Mouse (Mus musculus): ENCODE measurements around the gene Gas7. TPM values are rescaled to one million over a fixed set of nuclear protein-coding genes. Genes with fewer than 3 reads are reported as not detected.

Gas7 gene
- total and polyA plus RNA-seq, 2 experiments: 1.5 to 1.7 TPM

DNA sequence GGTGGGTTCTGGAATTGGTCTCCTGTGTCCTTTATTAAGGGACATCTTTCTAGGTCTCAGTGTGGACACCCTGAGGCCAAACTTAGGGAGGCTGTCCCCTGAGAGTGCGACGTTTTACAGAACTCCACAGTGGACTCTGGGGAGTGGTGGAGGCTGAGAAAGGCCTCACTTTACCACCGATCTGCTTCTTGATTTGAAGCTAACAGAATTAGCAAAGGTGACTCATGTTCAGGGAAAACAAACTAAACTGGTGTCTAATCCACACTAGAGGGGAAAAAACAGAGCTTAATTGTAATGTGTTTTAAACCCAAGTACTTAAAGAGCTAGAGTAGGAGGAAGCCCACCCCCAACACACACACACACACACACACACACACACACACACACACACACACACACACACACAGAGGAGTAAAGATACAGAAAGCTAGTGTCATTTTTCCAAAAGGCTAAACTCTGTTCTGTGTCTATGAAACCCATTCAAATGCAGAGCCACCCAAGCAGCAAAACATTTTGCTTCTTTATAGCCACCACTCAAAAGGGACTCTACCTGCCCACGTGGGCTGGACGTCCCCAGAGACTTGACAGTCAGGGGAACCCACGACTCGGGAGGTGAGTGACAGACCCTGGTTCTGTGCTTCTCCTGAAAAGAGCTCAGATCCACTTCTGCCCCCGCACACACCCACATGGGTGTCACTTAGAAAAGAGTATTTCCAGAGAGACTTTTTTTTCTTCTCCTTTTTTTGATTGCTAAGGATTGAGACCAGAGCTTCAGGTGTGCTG lies 268.2 kb downstream of the Gas7 start:
- Histone ChIP-seq H3K36me3 (ENCODE audit: control insufficient read depth, insufficient read depth, low read length) (no peaks in the 10 kb centered on the region), H3K9ac (ENCODE audit: low read depth, low read length) (no peak overlapping the region), H3K27me3 (ENCODE audit: control insufficient read depth, insufficient read depth, low read length) (no peaks in the 10 kb centered on the region), H3K27ac (replicated peaks; ENCODE audit: insufficient read depth, low read depth, low read length) (no peak overlapping the region), H3K79me2 (ENCODE audit: control insufficient read depth, insufficient read depth, low read length) (no peaks in the 10 kb centered on the region), H3K4me3 (ENCODE audit: insufficient read depth, low read depth, low read length) (no peak overlapping the region), H3K4me1 (ENCODE audit: control insufficient read depth, insufficient read depth, low read length) (no peaks in the 10 kb centered on the region)
- WGBS: 72% methylated on average over 8 of the region's 8 CpGs
- no peak for DNase-seq (ENCODE audit: extremely low read depth, low read depth, low spot score)
- TF ChIP-seq CTCF (IDR thresholded peaks at IDR 0.05; ENCODE audit: low read depth, low read length) (no peak), POLR2A (IDR thresholded peaks at IDR 0.05; ENCODE audit: extremely low read depth, insufficient read depth, low read length) (no peak)

DNA sequence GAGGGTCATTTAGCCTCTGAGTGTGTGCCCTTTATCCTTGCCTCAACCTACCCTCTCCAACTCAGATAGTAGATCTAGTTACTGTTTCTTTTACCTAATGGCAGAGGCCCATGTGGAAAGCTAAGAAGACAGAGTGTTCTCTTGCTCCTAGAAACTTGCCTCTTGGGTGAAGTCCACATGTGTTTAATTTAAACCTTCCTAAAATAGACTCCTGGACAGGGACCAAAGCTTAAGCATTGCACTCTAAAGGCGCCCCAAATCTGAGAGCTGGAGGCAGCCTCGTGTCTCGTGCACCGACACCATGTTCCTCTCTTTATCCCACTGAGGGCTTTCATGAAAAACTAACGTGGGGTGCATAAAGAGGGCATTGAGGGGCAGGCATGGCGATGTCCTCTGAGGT lies 271.9 kb downstream of the Gas7 start:
- WGBS: 75% methylated on average over 6 of the region's 6 CpGs
- no peak for TF ChIP-seq CTCF (IDR thresholded peaks at IDR 0.05; ENCODE audit: low read depth, low read length)
- no peak for TF ChIP-seq POLR2A (IDR thresholded peaks at IDR 0.05; ENCODE audit: extremely low read depth, insufficient read depth, low read length)

DNA sequence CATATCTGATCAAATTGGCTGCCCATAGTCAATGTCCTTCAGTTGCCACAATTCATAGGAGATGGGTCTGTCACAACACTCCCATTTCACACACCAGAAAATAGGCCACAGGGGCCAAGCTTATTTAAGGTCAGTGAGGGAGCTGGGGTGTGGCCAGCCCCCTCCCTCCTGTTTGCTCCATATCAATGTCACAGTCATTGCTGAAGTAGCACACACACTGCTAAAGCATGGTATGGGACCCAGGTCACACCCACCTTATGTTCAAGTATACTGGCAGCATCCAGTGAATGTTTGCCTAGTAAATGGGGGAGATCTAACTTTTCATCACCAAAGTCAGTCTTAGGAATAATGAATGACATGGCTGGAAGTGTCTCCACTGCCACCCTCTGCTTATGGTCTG lies 273.5 kb downstream of the Gas7 start:
- Histone ChIP-seq H3K27me3 (ENCODE audit: control insufficient read depth, insufficient read depth, low read length) (no peaks in the 10 kb centered on the region), H3K9ac (ENCODE audit: low read depth, low read length) (no peak overlapping the region), H3K79me2 (ENCODE audit: control insufficient read depth, insufficient read depth, low read length) (no peaks in the 10 kb centered on the region), H3K4me1 (ENCODE audit: control insufficient read depth, insufficient read depth, low read length) (no peaks in the 10 kb centered on the region), H3K4me3 (ENCODE audit: insufficient read depth, low read depth, low read length) (no peak overlapping the region), H3K36me3 (ENCODE audit: control insufficient read depth, insufficient read depth, low read length) (no peaks in the 10 kb centered on the region), H3K27ac (replicated peaks; ENCODE audit: insufficient read depth, low read depth, low read length) (no peak overlapping the region)
- DNase-seq (ENCODE audit: extremely low read depth, low read depth, low spot score): no peak
- no peak for TF ChIP-seq CTCF (IDR thresholded peaks at IDR 0.05; ENCODE audit: low read depth, low read length)
- no peak for TF ChIP-seq POLR2A (IDR thresholded peaks at IDR 0.05; ENCODE audit: extremely low read depth, insufficient read depth, low read length)

More for the DNA sequence above, 271.9 kb downstream of the Gas7 start:
- no peak overlapping the region for H3K4me3 ChIP-seq (ENCODE audit: insufficient read depth, low read depth, low read length)
- no peaks in the 10 kb centered on the region for H3K27me3 ChIP-seq (ENCODE audit: control insufficient read depth, insufficient read depth, low read length)
- H3K27ac ChIP-seq (replicated peaks; ENCODE audit: insufficient read depth, low read depth, low read length): no peak overlapping the region
- no peaks in the 10 kb centered on the region for H3K36me3 ChIP-seq (ENCODE audit: control insufficient read depth, insufficient read depth, low read length)
- no peak overlapping the region for H3K9ac ChIP-seq (ENCODE audit: low read depth, low read length)
- no peaks in the 10 kb centered on the region for H3K4me1 ChIP-seq (ENCODE audit: control insufficient read depth, insufficient read depth, low read length)
- no peak for DNase-seq (ENCODE audit: extremely low read depth, low read depth, low spot score)
- no peaks in the 10 kb centered on the region for H3K79me2 ChIP-seq (ENCODE audit: control insufficient read depth, insufficient read depth, low read length)

- no peaks in the 10 kb centered on the region for H3K79me2 ChIP-seq (ENCODE audit: control insufficient read depth, insufficient read depth, low read length)
- no peak overlapping the region for H3K27ac ChIP-seq (replicated peaks; ENCODE audit: insufficient read depth, low read depth, low read length)
- no peaks in the 10 kb centered on the region for H3K36me3 ChIP-seq (ENCODE audit: control insufficient read depth, insufficient read depth, low read length)
- no peak for DNase-seq (ENCODE audit: extremely low read depth, low read depth, low spot score)
- no peaks in the 10 kb centered on the region for H3K27me3 ChIP-seq (ENCODE audit: control insufficient read depth, insufficient read depth, low read length)
- no peaks in the 10 kb centered on the region for H3K4me1 ChIP-seq (ENCODE audit: control insufficient read depth, insufficient read depth, low read length)
- WGBS: 96% methylated on average over 2 of the region's 2 CpGs
- H3K4me3 ChIP-seq (ENCODE audit: insufficient read depth, low read depth, low read length): no peak overlapping the region
- no peak overlapping the region for H3K9ac ChIP-seq (ENCODE audit: low read depth, low read length)
- TF ChIP-seq POLR2A (IDR thresholded peaks at IDR 0.05; ENCODE audit: extremely low read depth, insufficient read depth, low read length) (no peak), CTCF (IDR thresholded peaks at IDR 0.05; ENCODE audit: low read depth, low read length) (no peak)
These were observed 275.8 kb downstream of the Gas7 start for GRCm38 (mm10) chr11:67731056-67731455.

DNA sequence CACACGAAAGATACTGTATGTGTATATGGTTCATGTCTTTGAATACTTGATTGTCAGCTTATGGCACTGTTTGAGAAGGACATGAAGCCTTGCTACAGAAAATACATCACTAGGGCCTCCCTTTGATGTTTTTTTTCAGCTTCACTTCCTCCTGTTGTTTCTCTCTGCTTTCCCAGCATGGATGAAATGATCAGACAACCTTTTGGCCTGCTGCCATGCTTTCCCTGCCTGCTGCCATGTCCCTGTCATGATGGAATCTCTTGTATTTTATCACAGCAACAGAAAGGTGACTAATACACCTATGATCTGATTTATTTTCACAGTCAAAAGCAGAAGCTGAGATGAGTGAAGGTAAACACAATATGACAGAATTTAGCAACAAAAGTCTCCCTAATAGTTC lies 278.5 kb downstream of the Gas7 start:
- Histone ChIP-seq H3K4me1 (ENCODE audit: control insufficient read depth, insufficient read depth, low read length) (no peaks in the 10 kb centered on the region), H3K27me3 (ENCODE audit: control insufficient read depth, insufficient read depth, low read length) (no peaks in the 10 kb centered on the region), H3K27ac (replicated peaks; ENCODE audit: insufficient read depth, low read depth, low read length) (no peak overlapping the region), H3K36me3 (ENCODE audit: control insufficient read depth, insufficient read depth, low read length) (no peaks in the 10 kb centered on the region), H3K9ac (ENCODE audit: low read depth, low read length) (no peak overlapping the region), H3K79me2 (ENCODE audit: control insufficient read depth, insufficient read depth, low read length) (no peaks in the 10 kb centered on the region), H3K4me3 (ENCODE audit: insufficient read depth, low read depth, low read length) (no peak overlapping the region)
- 80% methylated on average over 1 of the region's 1 CpGs for WGBS
- no peak for DNase-seq (ENCODE audit: extremely low read depth, low read depth, low spot score)
- TF ChIP-seq CTCF (IDR thresholded peaks at IDR 0.05; ENCODE audit: low read depth, low read length) (no peak), POLR2A (IDR thresholded peaks at IDR 0.05; ENCODE audit: extremely low read depth, insufficient read depth, low read length) (no peak)

DNA sequence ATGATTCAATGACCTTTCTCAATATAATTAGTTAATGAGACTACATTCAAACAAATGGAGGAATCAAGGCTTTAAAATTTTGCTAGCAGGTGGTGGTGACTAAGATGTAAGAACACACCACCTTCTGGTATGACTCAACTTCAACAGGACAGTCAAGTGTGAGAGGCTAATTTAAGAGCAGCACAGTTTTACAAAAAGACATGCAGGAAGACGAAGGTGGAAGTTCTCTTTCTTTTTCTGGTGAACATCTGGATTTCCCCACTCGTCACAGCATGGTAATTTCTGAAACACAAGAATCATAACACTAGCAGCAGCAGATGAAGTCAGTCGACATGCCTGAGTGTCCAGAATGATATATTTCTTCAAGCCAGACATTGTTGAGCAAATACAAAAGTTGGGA lies 279.4 kb downstream of the Gas7 start:
- Histone ChIP-seq H3K9ac (ENCODE audit: low read depth, low read length) (no peak overlapping the region), H3K27ac (replicated peaks; ENCODE audit: insufficient read depth, low read depth, low read length) (no peak overlapping the region), H3K4me3 (ENCODE audit: insufficient read depth, low read depth, low read length) (no peak overlapping the region), H3K36me3 (ENCODE audit: control insufficient read depth, insufficient read depth, low read length) (no peaks in the 10 kb centered on the region), H3K79me2 (ENCODE audit: control insufficient read depth, insufficient read depth, low read length) (no peaks in the 10 kb centered on the region), H3K4me1 (ENCODE audit: control insufficient read depth, insufficient read depth, low read length) (no peaks in the 10 kb centered on the region), H3K27me3 (ENCODE audit: control insufficient read depth, insufficient read depth, low read length) (no peaks in the 10 kb centered on the region)
- no peak for DNase-seq (ENCODE audit: extremely low read depth, low read depth, low spot score)
- 79% methylated on average over 3 of the region's 3 CpGs for WGBS
- no peak for TF ChIP-seq POLR2A (IDR thresholded peaks at IDR 0.05; ENCODE audit: extremely low read depth, insufficient read depth, low read length)
- no peak for TF ChIP-seq CTCF (IDR thresholded peaks at IDR 0.05; ENCODE audit: low read depth, low read length)

Data from liver, adult 2 months (tissue).